Comparison of ENCODE assay signal across 9 mouse cellular contexts in genomic region chr5:117932862-117933261, GRCm38 (mm10). TPM values are rescaled to one million over a fixed set of nuclear protein-coding genes. Genes with fewer than 3 reads are reported as not detected.
A peak's percentile ranks its signal among the peaks of the same experiment; 100 is the strongest.
DNase-seq lines count a peak whose midpoint lies in the region; ATAC-seq lines count a peak whose summit lies in the region.
"Had no signal": no experiment of that assay in that cellular context is flagged by ENCODE, and none has a peak within 500 bp of the region (broad histone marks: within the 10 kb centered on the region; RNA-seq: fewer than 3 reads in every experiment).

No protein-coding gene starts in this region.

- H3K4me2 ChIP-seq in heart, embryonic 12.5 days = no peak overlapping the region
- no peak overlapping the region for H3K4me2 ChIP-seq in forebrain, embryonic 15.5 days (replicated peaks)
- no peak overlapping the region for H3K4me2 ChIP-seq in hindbrain, embryonic 14.5 days (replicated peaks)
- H3K4me2 ChIP-seq: neural tube, embryonic 12.5 days had no signal

- H3K4me1 ChIP-seq in heart, embryonic 12.5 days (replicated peaks) = no peaks in the 10 kb centered on the region
- peaks cover 14% of the 10 kb centered on the region for H3K4me1 ChIP-seq in forebrain, embryonic 15.5 days
- no peaks in the 10 kb centered on the region for H3K4me1 ChIP-seq in hindbrain, embryonic 14.5 days (replicated peaks; ENCODE audit: control insufficient read depth, insufficient read depth, low read length)
- H3K4me1 ChIP-seq: neural tube, embryonic 12.5 days had no signal

- peak; percentile 93 for DNase-seq in heart, adult 11 months
- DNase-seq in cerebellum, adult 11-12 months = peak; percentile 81
- peak; percentile 92 for DNase-seq in hindbrain, embryonic 14.5 days (ENCODE audit: low spot score)
- DNase-seq in layer of hippocampus, postnatal 36 days = peak; percentile 80 to 83
- peak; percentile 54 to 87 for DNase-seq in spleen, postnatal 10 days (ENCODE audit: low spot score in 2 of 2)

- no peaks in the 10 kb centered on the region for H3K36me3 ChIP-seq in heart, embryonic 12.5 days
- H3K36me3 ChIP-seq in forebrain, embryonic 15.5 days = no peaks in the 10 kb centered on the region
- H3K36me3 ChIP-seq in hindbrain, embryonic 14.5 days (replicated peaks; ENCODE audit: control insufficient read depth, insufficient read depth) = no peaks in the 10 kb centered on the region
- H3K36me3 ChIP-seq: neural tube, embryonic 12.5 days had no signal

- peaks cover 29% of the 10 kb centered on the region for H3K27me3 ChIP-seq in heart, embryonic 12.5 days (replicated peaks)
- no peaks in the 10 kb centered on the region for H3K27me3 ChIP-seq in forebrain, embryonic 15.5 days
- H3K27me3 ChIP-seq in hindbrain, embryonic 14.5 days (ENCODE audit: control insufficient read depth, insufficient read depth, low read length) = no peaks in the 10 kb centered on the region
- H3K27me3 ChIP-seq: neural tube, embryonic 12.5 days had no signal

- 0 out of 2 replicates have a peak, but pooled peaks cover 3% of the 10 kb centered on the region for H3K9me3 ChIP-seq in heart, embryonic 12.5 days (replicated peaks)
- H3K9me3 ChIP-seq in forebrain, embryonic 15.5 days = no peaks in the 10 kb centered on the region
- H3K9me3 ChIP-seq in hindbrain, embryonic 14.5 days (ENCODE audit: control insufficient read depth, low read length) = no peaks in the 10 kb centered on the region
- H3K9me3 ChIP-seq: neural tube, embryonic 12.5 days had no signal

- ATAC-seq in heart, embryonic 12.5 days (ENCODE audit: insufficient number of reproducible peaks, low FRiP score) = no peak
- ATAC-seq in forebrain, embryonic 15.5 days (replicated peaks) = peak; percentile 48
- no peak for ATAC-seq in hindbrain, embryonic 14.5 days (ENCODE audit: low FRiP score)
- peak; percentile 66 for ATAC-seq in megakaryocyte-erythroid progenitor cell, adult 5-6 weeks (replicated peaks; ENCODE audit: low FRiP score, low TSS enrichment, poor library complexity, severe bottlenecking)

- no peak overlapping the region for H3K4me3 ChIP-seq in heart, embryonic 12.5 days
- H3K4me3 ChIP-seq in forebrain, embryonic 15.5 days = no peak overlapping the region
- no peak overlapping the region for H3K4me3 ChIP-seq in hindbrain, embryonic 14.5 days (replicated peaks; ENCODE audit: low read length)
- H3K4me3 ChIP-seq: neural tube, embryonic 12.5 days had no signal

- H3K27ac ChIP-seq in heart, embryonic 12.5 days (ENCODE audit: poor library complexity, severe bottlenecking) = no peak overlapping the region
- H3K27ac ChIP-seq in forebrain, embryonic 15.5 days (replicated peaks) = peak overlapping the region; percentile 68; the same call in 1 of the 2 replicates
- no peak overlapping the region for H3K27ac ChIP-seq in hindbrain, embryonic 14.5 days
- H3K27ac ChIP-seq: neural tube, embryonic 12.5 days had no signal

- no peak overlapping the region for H3K9ac ChIP-seq in heart, embryonic 12.5 days
- H3K9ac ChIP-seq in forebrain, embryonic 15.5 days (replicated peaks) = no peak overlapping the region
- H3K9ac ChIP-seq in hindbrain, embryonic 14.5 days = no peak overlapping the region
- H3K9ac ChIP-seq: neural tube, embryonic 12.5 days had no signal

- 2% methylated on average over 9 of the region's 9 CpGs for WGBS in heart, embryonic 12.5 days
- WGBS in forebrain, embryonic 15.5 days = 2% methylated on average over 5 of the region's 9 CpGs
- WGBS in hindbrain, embryonic 14.5 days = 0% methylated on average over 7 of the region's 9 CpGs

RNA-seq across cellular contexts. Expression of gene Fbxo21, which starts 43.7 kb away (rescaled TPM):
- 67.3 and 71.2 TPM in 2 replicates for polyA plus RNA-seq in heart, embryonic 12.5 days (2016; fragmentation: Nextera tagmentation; extraction: Ambion mirVana)
- polyA plus RNA-seq in forebrain, embryonic 15.5 days (2015; fragmentation: Nextera tagmentation; extraction: Ambion mirVana) = 183 and 193 TPM in 2 replicates
- polyA plus RNA-seq in hindbrain, embryonic 14.5 days (2014; fragmentation: Nextera tagmentation; extraction: Ambion mirVana) = 142 and 156 TPM in 2 replicates
- 100 to 1,000 TPM; 145 to 152 TPM for total RNA-seq in layer of hippocampus, postnatal 36 days (2021)
- total RNA-seq in megakaryocyte-erythroid progenitor cell, adult 5-6 weeks (2014; fragmentation: Nextera tagmentation) = 4.1 and 5.4 TPM in 2 replicates
- total RNA-seq in megakaryocyte-erythroid progenitor cell, adult 5-6 weeks (2017) = 6.9 and 8.5 TPM in 2 replicates

Comparison
In these comparisons a context has a peak if more than half of its experiments do, and no peak if none do; other contexts are left out.
1. ATAC-seq: peak in forebrain, embryonic 15.5 days (single experiment) and megakaryocyte-erythroid progenitor cell, adult 5-6 weeks (single experiment); none in heart, embryonic 12.5 days (single experiment) and hindbrain, embryonic 14.5 days (single experiment).
2. Peak in every context shown above with its lines, with median percentiles within 50 percentile points of each other: DNase-seq.